Mouse (Mus musculus) macrophage (primary cell): ENCODE measurements at regions not wholly inside any gene's neighbourhood (a gene's known extent, or its start where the extent isn't known, plus 50 kb on each side); places are given as distances from the start of the nearest gene placed in this dataset.

ENCODE experiments used
- H3K27ac ChIP-seq: fragments of 350-480 bp; formaldehyde crosslinking; 2 replicates; pipeline ENCODE4 v1.9.0; 2021
- H3K36me3 ChIP-seq: fragments of 350-480 bp; formaldehyde crosslinking; 2 replicates; pipeline ENCODE4 v1.9.0; 2021; ENCODE audit errors: inconsistent target
- H3K4me3 ChIP-seq: fragments of 350-480 bp; formaldehyde crosslinking; 2 replicates; pipeline ENCODE4 v1.9.0; 2021; ENCODE audit errors: inconsistent target
- H3K79me2 ChIP-seq: fragments of 350-480 bp; formaldehyde crosslinking; 2 replicates; pipeline ENCODE4 v1.9.0; 2021; ENCODE audit errors: inconsistent target
- whole genome bisulfite sequencing: methylation state at CpG from one replicate; pipeline ENCODE4 v1.1.7; 2026; ENCODE audit warnings: inconsistent platforms; ENCODE audit not compliant: missing documents; 5-methylcytosine and 5-hydroxymethylcytosine counted together

GRCm38 (mm10) chr19:14795910-14796309, 198.1 kb upstream of the Tle4 start:
- 78% methylated on average over 5 of the region's 5 CpGs for WGBS
- Histone ChIP-seq H3K27ac (no peak overlapping the region), H3K79me2 (no peaks in the 10 kb centered on the region)

GRCm38 (mm10) chr19:14789992-14790391, 192.1 kb upstream of the Tle4 start:
- 100% methylated on average over 1 of the region's 1 CpGs for WGBS
- Histone ChIP-seq H3K4me3 (no peak overlapping the region), H3K36me3 (no peaks in the 10 kb centered on the region), H3K79me2 (no peaks in the 10 kb centered on the region), H3K27ac (no peak overlapping the region)

More at GRCm38 (mm10) chr19:14795910-14796309, 198.1 kb upstream of the Tle4 start:
- Histone ChIP-seq H3K4me3 (no peak overlapping the region), H3K36me3 (no peaks in the 10 kb centered on the region)

DNA sequence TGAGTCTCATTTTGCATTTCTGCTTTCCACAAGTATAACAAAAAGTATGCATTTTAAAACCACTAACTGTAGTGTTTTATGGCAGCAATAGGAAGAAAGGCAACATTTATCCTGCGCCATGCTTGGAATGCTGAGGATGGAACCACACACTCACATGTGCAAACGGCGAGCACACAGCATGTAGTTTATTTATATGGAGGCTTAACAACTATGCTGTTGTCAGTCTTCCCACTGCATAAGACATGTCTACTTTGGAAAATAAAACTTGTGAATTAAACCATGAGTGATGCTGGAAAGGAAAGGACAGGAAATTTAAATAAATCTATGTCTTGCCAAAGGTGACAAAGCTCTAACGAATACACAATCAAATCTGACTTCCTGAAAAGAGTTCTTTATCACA, 190.8 kb upstream of the Tle4 start:
- H3K79me2 ChIP-seq = no peaks in the 10 kb centered on the region
- no peak overlapping the region for H3K4me3 ChIP-seq
- no peak overlapping the region for H3K27ac ChIP-seq
- 80% methylated on average over 4 of the region's 4 CpGs for WGBS
- H3K36me3 ChIP-seq = no peaks in the 10 kb centered on the region

GRCm38 (mm10) chr19:14786868-14787267, 189.0 kb upstream of the Tle4 start:
- 90% methylated on average over 8 of the region's 8 CpGs for WGBS
- Histone ChIP-seq H3K27ac (no peak overlapping the region), H3K79me2 (no peaks in the 10 kb centered on the region), H3K4me3 (no peak overlapping the region), H3K36me3 (no peaks in the 10 kb centered on the region)

DNA sequence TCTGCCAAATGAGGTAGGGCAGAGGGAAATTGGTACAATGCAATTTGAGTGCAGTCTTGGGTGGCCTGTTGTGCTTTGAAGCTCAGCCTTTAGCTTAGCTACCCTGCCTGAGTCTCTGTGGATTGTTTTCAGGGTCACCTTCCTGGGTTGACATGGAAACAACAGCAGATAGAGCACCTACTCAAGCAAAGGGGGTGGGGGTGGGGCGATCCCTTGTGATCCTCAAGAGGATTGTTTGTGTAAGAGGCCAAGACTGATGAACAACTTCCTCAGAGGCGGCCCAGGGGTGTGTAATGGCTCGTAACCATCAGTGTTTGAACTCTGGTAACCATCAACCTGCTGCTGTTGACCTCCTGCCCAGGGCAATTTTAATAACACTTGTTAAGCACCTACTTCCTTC, 187.8 kb upstream of the Tle4 start:
- no peak overlapping the region for H3K4me3 ChIP-seq
- H3K36me3 ChIP-seq = no peaks in the 10 kb centered on the region
- no peak overlapping the region for H3K27ac ChIP-seq
- WGBS = 56% methylated on average over 3 of the region's 3 CpGs
- no peaks in the 10 kb centered on the region for H3K79me2 ChIP-seq

DNA sequence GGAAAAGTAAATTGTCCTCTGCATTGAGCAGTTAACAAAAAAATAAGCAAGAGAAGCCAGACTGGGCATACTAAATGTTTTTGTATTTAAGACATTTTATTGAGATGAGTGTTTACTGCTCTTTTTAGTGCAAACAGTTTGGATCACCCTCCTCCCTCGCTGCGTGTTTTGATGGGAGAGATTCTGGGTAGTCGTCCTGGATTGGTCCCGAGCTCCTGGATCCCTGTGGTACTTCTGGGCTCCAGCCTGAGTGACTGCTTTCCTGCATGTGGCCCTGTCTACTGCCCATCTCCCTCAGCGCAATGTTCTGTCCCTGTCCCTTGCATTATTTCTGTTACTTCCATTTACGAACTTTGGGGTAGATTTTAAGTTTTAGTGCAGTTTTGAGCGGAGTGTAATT, 179.9 kb upstream of the Tle4 start:
- Histone ChIP-seq H3K27ac (no peak overlapping the region), H3K79me2 (no peaks in the 10 kb centered on the region), H3K4me3 (no peak overlapping the region), H3K36me3 (no peaks in the 10 kb centered on the region)
- WGBS = 60% methylated on average over 7 of the region's 7 CpGs

- H3K79me2 ChIP-seq = no peaks in the 10 kb centered on the region
- 51% methylated on average over 10 of the region's 10 CpGs for WGBS
- no peaks in the 10 kb centered on the region for H3K36me3 ChIP-seq
- H3K4me3 ChIP-seq = no peak overlapping the region
- no peak overlapping the region for H3K27ac ChIP-seq
Measured at GRCm38 (mm10) chr19:14777198-14777597, 179.3 kb upstream of the Tle4 start.

DNA sequence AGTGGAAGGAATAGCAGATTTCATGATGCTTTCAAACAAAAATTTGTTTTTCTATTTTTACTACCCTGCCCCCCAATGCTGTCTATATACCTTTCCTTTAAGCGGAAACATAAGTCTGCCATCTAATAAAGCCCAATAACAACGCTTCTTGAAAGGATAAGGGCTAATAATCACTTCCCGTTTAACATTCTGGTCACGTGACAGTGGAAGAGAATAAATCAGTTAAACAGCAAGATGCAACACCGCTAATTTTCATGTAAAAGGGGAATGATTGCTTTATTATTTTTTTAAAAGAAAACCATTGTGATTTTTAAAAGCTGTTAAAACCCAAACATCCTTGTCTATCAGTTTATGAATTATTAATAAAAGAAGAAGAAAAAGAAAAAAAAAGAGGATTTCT, 178.9 kb upstream of the Tle4 start:
- Histone ChIP-seq H3K27ac (no peak overlapping the region), H3K79me2 (no peaks in the 10 kb centered on the region), H3K4me3 (no peak overlapping the region), H3K36me3 (no peaks in the 10 kb centered on the region)
- whole genome bisulfite sequencing = 89% methylated on average over 5 of the region's 5 CpGs

DNA sequence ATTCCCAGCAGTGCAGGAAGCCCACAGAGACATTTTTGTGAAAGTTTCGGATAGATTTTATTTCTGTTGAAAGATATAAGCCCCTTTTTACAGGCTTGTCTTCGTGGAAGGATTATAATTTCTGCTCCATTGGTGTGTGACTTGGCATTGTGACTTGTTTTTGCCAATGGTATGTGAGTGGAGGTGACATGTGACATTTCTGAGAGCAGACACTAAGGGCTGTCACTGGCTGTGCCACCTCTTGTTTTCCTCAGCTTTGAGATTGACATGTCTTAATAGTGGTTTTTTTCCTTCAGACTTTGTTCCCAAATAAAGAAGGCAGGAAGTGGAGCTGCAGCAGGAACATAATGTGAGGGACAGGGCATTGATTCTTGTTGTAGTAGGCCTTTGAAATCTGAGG, 174.9 kb upstream of the Tle4 start:
- Histone ChIP-seq H3K4me3 (no peak overlapping the region), H3K27ac (no peak overlapping the region), H3K36me3 (no peaks in the 10 kb centered on the region), H3K79me2 (no peaks in the 10 kb centered on the region)
- 83% methylated on average over 2 of the region's 2 CpGs for WGBS

- Histone ChIP-seq H3K36me3 (no peaks in the 10 kb centered on the region), H3K27ac (no peak overlapping the region), H3K4me3 (no peak overlapping the region), H3K79me2 (no peaks in the 10 kb centered on the region)
Measured at GRCm38 (mm10) chr19:14752646-14753045, 154.8 kb upstream of the Tle4 start.

GRCm38 (mm10) chr19:14742361-14742760, 144.5 kb upstream of the Tle4 start:
- Histone ChIP-seq H3K27ac (no peak overlapping the region), H3K36me3 (no peaks in the 10 kb centered on the region), H3K4me3 (no peak overlapping the region), H3K79me2 (no peaks in the 10 kb centered on the region)
- WGBS = 82% methylated on average over 3 of the region's 3 CpGs

DNA sequence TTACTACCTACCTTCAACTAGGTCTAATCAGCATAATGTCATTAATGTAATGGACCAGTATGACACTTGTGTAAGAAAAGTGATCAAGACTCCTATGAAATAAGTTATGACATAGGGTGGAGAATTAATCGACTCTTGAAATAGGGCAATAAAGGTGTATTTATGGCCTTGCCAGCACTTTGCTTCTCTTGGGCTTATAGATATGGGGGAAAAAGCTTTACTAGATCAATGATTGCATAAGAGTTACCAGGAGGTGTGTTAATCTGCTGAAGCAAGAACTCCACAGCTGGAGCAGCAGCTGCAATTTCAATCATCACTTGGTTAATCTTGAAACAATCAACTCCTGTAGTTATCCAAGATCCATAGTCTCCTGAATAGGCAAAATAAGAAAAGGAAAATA, 143.1 kb upstream of the Tle4 start:
- H3K79me2 ChIP-seq = no peaks in the 10 kb centered on the region
- no peaks in the 10 kb centered on the region for H3K36me3 ChIP-seq
- no peak overlapping the region for H3K4me3 ChIP-seq
- H3K27ac ChIP-seq = no peak overlapping the region
- 92% methylated on average over 1 of the region's 1 CpGs for WGBS

DNA sequence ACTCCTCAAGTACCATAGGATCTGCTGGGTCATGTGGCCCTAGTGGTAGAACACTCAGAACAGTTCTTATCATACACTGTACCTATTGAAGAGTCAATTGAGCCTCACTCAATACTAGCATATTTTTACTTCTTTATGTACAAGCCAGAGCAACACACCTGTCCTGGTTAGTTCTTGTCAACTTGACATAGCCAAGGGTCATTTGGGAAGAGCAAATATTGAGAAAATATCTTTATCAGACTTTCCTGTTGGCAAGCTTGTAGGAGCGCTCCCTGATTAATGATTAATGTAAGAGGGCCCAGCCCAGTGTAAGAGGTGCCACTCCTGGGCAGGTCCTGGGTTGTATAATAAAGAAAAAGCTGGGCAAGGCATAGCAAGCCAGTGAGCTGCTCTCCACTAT, 142.3 kb upstream of the Tle4 start:
- H3K27ac ChIP-seq = no peak overlapping the region
- H3K4me3 ChIP-seq = no peak overlapping the region
- 93% methylated on average over 1 of the region's 1 CpGs for WGBS
- no peaks in the 10 kb centered on the region for H3K36me3 ChIP-seq
- H3K79me2 ChIP-seq = no peaks in the 10 kb centered on the region

DNA sequence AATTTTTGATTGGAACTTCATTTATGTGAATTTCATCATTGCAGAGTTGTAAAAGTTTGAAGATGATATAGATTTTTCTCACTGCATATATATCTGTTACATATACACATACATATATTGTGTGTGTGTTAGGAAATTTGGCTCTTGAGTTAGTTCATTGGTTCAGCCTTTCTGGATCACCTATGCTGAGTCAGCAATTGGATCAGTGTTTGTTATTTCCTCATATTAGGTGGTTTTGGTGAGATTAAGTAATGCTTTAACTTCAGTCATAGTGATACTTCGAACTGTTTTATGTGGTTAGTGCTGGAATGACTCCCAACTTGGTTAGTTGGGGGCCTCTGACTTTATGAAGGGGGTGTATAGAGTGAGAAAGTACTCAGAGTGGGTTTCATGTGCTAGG, 138.7 kb upstream of the Tle4 start:
- no peak overlapping the region for H3K27ac ChIP-seq
- no peaks in the 10 kb centered on the region for H3K79me2 ChIP-seq
- H3K36me3 ChIP-seq = no peaks in the 10 kb centered on the region
- 56% methylated on average over 1 of the region's 1 CpGs for WGBS
- no peak overlapping the region for H3K4me3 ChIP-seq

GRCm38 (mm10) chr19:14725329-14725728, 127.5 kb upstream of the Tle4 start:
- no peak overlapping the region for H3K27ac ChIP-seq
- no peak overlapping the region for H3K4me3 ChIP-seq
- H3K36me3 ChIP-seq = no peaks in the 10 kb centered on the region
- 69% methylated on average over 3 of the region's 3 CpGs for WGBS
- H3K79me2 ChIP-seq = no peaks in the 10 kb centered on the region

DNA sequence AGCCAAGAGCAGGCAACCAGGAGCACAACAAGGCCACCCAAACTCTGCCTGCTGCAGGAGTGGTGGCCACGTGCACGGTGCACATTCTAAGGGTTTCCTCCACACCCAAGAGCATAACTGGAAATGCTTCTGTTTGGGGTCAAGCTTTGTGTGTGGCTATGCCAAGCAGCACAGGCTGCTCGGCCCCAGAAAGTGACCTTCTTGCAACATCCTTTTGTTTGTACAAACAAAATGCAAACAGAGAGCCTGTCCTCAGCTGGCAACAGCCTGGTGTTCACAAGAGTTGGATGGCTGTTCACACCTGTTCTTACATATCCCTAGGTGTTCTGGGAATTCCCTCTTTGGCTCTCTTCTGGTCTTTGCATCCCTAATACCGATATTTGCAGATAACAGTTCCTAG, 126.8 kb upstream of the Tle4 start:
- Histone ChIP-seq H3K27ac (no peak overlapping the region), H3K4me3 (no peak overlapping the region), H3K36me3 (no peaks in the 10 kb centered on the region), H3K79me2 (no peaks in the 10 kb centered on the region)
- 79% methylated on average over 4 of the region's 4 CpGs for WGBS
